Mouse (Mus musculus) hindbrain, postnatal 0 days (tissue): ENCODE data around the gene Tbc1d14. TPM values are rescaled to one million over a fixed set of nuclear protein-coding genes. Genes with fewer than 3 reads are reported as not detected.

ENCODE experiments used
- ATAC-seq: fragments of 200-750 bp; cut with Nextera tagmentation; 2 replicates; pipeline ENCODE4 v1.8.0; 2017; ENCODE audit warnings: mild to moderate bottlenecking, moderate TSS enrichment, moderate library complexity
- DNase-seq: peaks from one replicate; pipeline ENCODE4 v3.0.0-alpha.2; 2015; ENCODE audit warnings: low spot score
- H3K27ac ChIP-seq: fragments of 300-500 bp; sonication (generic); 2 replicates; pipeline ENCODE4 v1.5.1; 2014; ENCODE audit warnings: mild to moderate bottlenecking
- H3K27me3 ChIP-seq: fragments of 300-500 bp; sonication (generic); 2 replicates; pipeline ENCODE4 v1.6.1; 2014; ENCODE audit warnings: low read length, mixed read lengths; ENCODE audit not compliant: insufficient read depth
- H3K36me3 ChIP-seq: fragments of 300-500 bp; sonication (generic); 2 replicates; pipeline ENCODE4 v1.6.1; 2014; ENCODE audit warnings: low read length, mixed read lengths; ENCODE audit not compliant: insufficient read depth
- H3K4me1 ChIP-seq: fragments of 300-500 bp; sonication (generic); 2 replicates; pipeline ENCODE4 v1.6.1; 2014; ENCODE audit warnings: antibody characterized with exemption, low read length, mixed read lengths; ENCODE audit not compliant: insufficient read depth
- H3K4me2 ChIP-seq: fragments of 300-500 bp; sonication (generic); 2 replicates; pipeline ENCODE4 v1.6.1; 2014; ENCODE audit warnings: low read depth, mild to moderate bottlenecking, low read length, moderate library complexity, mixed read lengths
- H3K4me3 ChIP-seq: fragments of 300-500 bp; sonication (generic); 2 replicates; pipeline ENCODE4 v1.5.1; 2014; ENCODE audit warnings: low read length
- H3K9ac ChIP-seq: fragments of 300-500 bp; sonication (generic); replicated peaks from 2 replicates; pipeline ENCODE4 v1.6.1; 2014; ENCODE audit warnings: mild to moderate bottlenecking, low read length, moderate library complexity, mixed read lengths
- H3K9me3 ChIP-seq: fragments of 300-500 bp; sonication (generic); 2 replicates; pipeline ENCODE4 v1.6.1; 2016; ENCODE audit warnings: low read length, mixed read lengths
- CTCF ChIP-seq: IDR thresholded peaks from 2 replicates; pipeline ENCODE4 v1.5.1; 2016; ENCODE audit warnings: antibody characterized with exemption, control low read depth, low read depth
- whole genome bisulfite sequencing: fragments of 180-500 bp; shearing (Covaris S2); extraction: QIAGEN DNeasy Blood & Tissue Kit; methylation state at CpG from one replicate; pipeline ENCODE4 v1.1.7; 2014; 5-methylcytosine and 5-hydroxymethylcytosine counted together
- polyA plus RNA-seq: library from polyadenylated mRNA; unstranded; fragments of >200 nt; fragmentation: Nextera tagmentation; extraction: Ambion mirVana; gene quantifications from 2 replicates; pipeline ENCODE4 v1.2.1, GENCODE M21; 2015
- total RNA-seq: library from RNA; depleted of rRNA; stranded (reverse); fragments of >200 nt; gene quantifications from 2 replicates; pipeline ENCODE4 v1.2.3, GENCODE M21; 2014

Gene Tbc1d14
- total and polyA plus RNA-seq, 2 experiments from 2014 or later: 22.9 to 46.4 TPM

DNA sequence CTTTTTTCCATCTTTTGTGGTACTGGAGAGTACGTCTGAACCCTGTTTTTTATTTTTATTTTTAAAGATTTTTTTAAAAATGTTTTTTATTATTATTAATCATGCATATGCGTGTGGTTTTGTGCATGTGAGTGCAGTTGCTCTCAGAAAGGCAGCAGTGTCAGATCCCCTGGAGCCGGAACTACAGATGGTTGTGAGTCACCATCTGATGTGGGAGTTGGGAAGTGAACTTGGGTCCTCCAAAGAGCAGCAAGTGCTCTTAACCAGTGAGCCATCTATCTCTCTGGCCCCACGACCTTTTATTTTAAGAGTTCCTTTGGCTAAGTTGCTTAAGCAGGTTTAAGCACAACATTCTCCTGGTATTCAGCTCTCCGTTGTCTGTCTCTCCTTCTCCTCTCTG lies 3.1 kb upstream of the Tbc1d14 start:
- ATAC-seq (no peak), DNase-seq (no peak)
- no peak overlapping the region for H3K27ac ChIP-seq
- H3K4me2 ChIP-seq: no peak overlapping the region
- peaks cover 18% of the 10 kb centered on the region for H3K36me3 ChIP-seq
- WGBS: 81% methylated on average over 5 of the region's 5 CpGs
- no peak for TF ChIP-seq CTCF
- no peak overlapping the region for H3K9ac ChIP-seq
- H3K4me3 ChIP-seq: no peak overlapping the region
- H3K9me3 ChIP-seq: no peaks in the 10 kb centered on the region
- no peaks in the 10 kb centered on the region for H3K27me3 ChIP-seq
- no peaks in the 10 kb centered on the region for H3K4me1 ChIP-seq

GRCm38 (mm10) chr5:36595115-36595514 lies 2.0 kb upstream of the Tbc1d14 start:
- Histone ChIP-seq H3K27ac (no peak overlapping the region), H3K9ac (no peak overlapping the region), H3K4me3 (no peak overlapping the region), H3K4me2 (no peak overlapping the region), H3K4me1 (no peaks in the 10 kb centered on the region), H3K36me3 (peaks cover 10% of the 10 kb centered on the region; the same call in 1 of the 2 replicates), H3K27me3 (no peaks in the 10 kb centered on the region), H3K9me3 (no peaks in the 10 kb centered on the region)
- no peak for DNase-seq
- 30% methylated on average over 3 of the region's 3 CpGs for WGBS
- ATAC-seq: no peak
- TF ChIP-seq CTCF: no peak; the same call in 1 of the 2 replicates

GRCm38 (mm10) chr5:36594344-36594743 lies 1.3 kb upstream of the Tbc1d14 start:
- WGBS: 63% methylated on average over 3 of the region's 3 CpGs
- no peak for ATAC-seq
- Histone ChIP-seq H3K4me1 (no peaks in the 10 kb centered on the region), H3K27me3 (no peaks in the 10 kb centered on the region), H3K4me3 (no peak overlapping the region), H3K27ac (no peak overlapping the region), H3K9ac (no peak overlapping the region), H3K36me3 (peaks cover 4% of the 10 kb centered on the region; the same call in 1 of the 2 replicates), H3K4me2 (no peak overlapping the region), H3K9me3 (no peaks in the 10 kb centered on the region)
- DNase-seq: no peak
- TF ChIP-seq CTCF: no peak

DNA sequence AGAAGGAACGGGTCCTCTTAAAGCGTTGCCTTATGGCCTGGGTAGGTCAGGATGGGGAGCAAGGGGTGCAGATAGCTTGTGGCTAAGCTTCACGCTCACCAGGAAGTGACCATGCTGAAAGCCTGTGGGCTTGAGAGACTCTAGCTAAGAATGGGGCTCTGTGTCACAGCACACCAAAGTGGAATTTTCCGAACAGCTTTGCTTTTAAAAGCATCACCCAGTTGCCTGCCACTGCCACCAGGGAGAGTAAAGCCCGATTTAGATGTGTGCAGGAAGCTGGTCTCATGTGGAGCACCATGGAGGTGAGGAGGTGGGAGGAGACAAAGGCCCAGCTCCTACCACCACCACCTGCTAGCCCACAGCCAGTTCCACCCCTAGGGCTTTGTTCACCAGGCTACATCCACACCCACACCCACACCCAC lies 2.6 kb downstream of the Tbc1d14 start:
- H3K4me3 ChIP-seq: no peak overlapping the region
- 74% methylated on average over 5 of the region's 5 CpGs for WGBS
- no peak overlapping the region for H3K9ac ChIP-seq
- H3K9me3 ChIP-seq: no peaks in the 10 kb centered on the region
- no peak overlapping the region for H3K27ac ChIP-seq
- H3K4me1 ChIP-seq: no peaks in the 10 kb centered on the region
- H3K36me3 ChIP-seq: no peaks in the 10 kb centered on the region
- no peak for TF ChIP-seq CTCF
- no peak for ATAC-seq
- H3K27me3 ChIP-seq: no peaks in the 10 kb centered on the region
- no peak for DNase-seq
- no peak overlapping the region for H3K4me2 ChIP-seq

DNA sequence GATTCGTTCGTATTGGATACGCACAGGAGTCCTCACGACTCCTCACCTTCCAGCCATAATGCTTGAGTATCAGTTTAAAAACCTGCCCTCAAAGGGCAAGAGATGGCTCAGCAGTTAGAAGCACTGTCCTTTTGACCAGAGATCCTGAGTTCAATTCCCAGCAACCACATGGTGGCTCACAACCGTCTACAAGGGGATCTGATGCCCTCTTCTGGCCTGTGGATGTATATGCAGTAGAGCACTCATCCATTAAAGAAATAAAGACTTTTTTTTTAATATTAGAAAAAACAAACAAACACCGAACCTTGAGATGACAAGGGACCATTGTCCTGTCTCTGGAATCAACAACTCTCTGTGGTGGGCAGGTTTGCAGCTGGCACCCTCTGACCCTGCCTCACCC lies 8.8 kb downstream of the Tbc1d14 start:
- ATAC-seq: no peak
- no peak overlapping the region for H3K27ac ChIP-seq
- TF ChIP-seq CTCF: peak; percentile 33
- H3K4me1 ChIP-seq: peaks cover 8% of the 10 kb centered on the region; the same call in 1 of the 2 replicates
- 73% methylated on average over 6 of the region's 6 CpGs for WGBS
- no peaks in the 10 kb centered on the region for H3K27me3 ChIP-seq
- no peak overlapping the region for H3K9ac ChIP-seq
- DNase-seq: no peak
- no peak overlapping the region for H3K4me2 ChIP-seq
- no peaks in the 10 kb centered on the region for H3K9me3 ChIP-seq
- H3K4me3 ChIP-seq: no peak overlapping the region
- H3K36me3 ChIP-seq: no peaks in the 10 kb centered on the region

DNA sequence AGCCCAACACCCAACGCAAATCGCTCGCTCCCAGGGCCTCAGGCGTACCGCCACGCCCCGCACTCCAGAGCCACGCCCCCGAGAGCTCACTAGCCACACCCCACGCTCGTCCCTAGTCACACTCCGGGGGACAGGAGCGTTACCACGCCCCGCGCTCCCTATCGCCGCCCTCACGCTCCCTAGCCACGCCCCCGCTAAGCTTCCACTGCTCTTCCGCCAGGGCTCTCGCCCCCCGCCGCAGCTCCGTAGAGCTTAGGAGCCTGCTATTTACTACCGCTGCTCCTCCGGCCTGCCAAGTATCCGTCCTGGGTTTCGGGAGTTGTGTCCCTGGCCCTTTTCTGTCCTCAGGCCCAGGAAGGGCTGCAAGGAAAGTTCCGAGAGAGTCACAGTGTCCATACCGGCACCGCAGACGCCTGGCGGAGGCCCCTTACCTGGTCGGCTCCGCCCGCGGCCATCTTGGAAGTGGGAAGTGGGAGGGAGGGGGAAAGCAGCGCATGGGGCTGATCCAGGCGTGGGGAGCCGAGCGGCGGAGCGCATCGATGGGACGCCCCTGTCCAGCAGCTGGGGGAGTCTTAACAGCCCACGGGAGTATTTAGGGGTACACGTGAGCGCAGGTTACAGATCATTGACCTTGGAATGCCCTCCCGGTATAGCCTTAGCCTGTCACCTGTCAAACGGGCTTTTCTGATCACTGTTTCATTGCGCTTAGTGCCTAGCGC lies 11.0 kb downstream of the Tbc1d14 start:
- peak overlapping the region; percentile 78 for H3K4me3 ChIP-seq
- H3K9me3 ChIP-seq: no peaks in the 10 kb centered on the region
- H3K9ac ChIP-seq: peak overlapping the region; percentile 75
- DNase-seq: peak; percentile 98
- no peak for TF ChIP-seq CTCF
- H3K4me1 ChIP-seq: peaks cover 8% of the 10 kb centered on the region; the same call in 1 of the 2 replicates
- peak overlapping the region; percentile 92 for H3K27ac ChIP-seq
- H3K36me3 ChIP-seq: no peaks in the 10 kb centered on the region
- H3K4me2 ChIP-seq: peak overlapping the region; percentile 89
- H3K27me3 ChIP-seq: no peaks in the 10 kb centered on the region
- 2% methylated on average over 53 of the region's 54 CpGs for WGBS
- ATAC-seq: peak; percentile 99
